Mouse (Mus musculus) thymus, postnatal 10 days (tissue): ENCODE data around the gene Usf3.

Source experiments
- DNase-seq, 2 experiments: peaks; one replicate each; pipeline ENCODE4 v3.0.0; 2021; ENCODE audit warnings: low spot score in 2 of 2

The Usf3 gene

DNA sequence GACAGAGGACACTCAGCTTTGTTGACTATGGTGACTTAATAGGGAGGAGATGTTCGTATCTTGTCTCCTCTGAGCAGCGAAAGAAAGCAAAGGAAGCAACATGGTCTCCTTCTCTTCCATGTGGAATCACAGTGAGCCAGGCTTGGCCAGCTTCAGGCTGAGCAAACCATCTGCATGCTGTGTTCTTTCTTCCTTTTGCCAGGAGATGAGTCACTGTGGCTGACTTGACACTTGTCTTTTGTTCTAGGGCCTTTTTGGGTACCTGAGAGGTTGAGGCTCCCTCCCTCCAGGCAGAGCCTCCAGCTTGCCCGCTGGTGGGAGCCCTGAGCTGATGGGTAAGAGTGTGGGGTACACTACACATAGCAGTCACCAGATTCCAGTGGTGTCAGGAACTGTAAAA, 64.8 kb downstream of the Usf3 start:
- no peak for DNase-seq

DNA sequence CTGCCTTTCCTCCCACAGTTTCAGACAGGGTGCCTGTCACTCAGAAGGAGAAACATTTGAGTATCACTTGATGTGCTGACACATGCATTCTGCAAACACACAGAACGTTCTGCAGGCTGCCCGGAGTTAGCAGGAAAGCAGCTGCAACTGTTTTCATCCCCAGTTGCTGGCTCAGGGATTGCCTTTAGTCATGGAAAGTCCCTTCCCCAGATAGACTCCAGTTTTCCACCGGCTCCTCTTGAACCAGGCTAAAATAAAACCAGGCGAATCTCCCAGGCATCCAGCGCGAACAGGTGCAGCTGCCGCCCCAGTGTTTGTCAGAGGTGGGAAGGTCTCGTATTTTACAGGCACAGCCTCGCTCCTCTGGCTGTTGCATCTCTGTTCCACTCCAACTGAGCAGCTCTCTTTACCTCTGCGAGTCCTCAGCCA, 65.8 kb downstream of the Usf3 start:
- no peak for DNase-seq

DNA sequence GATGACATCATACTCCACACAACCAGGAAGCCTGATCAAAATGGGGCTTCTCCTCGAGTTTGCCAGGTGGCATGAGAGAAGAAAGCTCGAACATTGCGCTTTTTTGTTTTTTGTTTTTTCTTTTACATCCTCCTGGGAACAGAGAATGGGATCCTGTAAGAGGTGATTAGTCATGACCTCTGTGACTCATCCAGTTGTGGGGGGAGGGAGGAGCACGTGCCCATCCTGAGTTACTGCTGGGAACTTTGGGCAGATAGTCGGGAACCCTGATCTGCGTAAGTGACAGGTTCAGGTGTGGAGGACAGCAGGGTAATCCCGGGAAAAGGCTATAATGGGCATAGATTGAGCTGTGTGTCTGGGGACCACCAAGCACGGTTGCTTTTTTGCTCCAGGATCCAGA, 67.4 kb downstream of the Usf3 start:
- DNase-seq: no peak

DNA sequence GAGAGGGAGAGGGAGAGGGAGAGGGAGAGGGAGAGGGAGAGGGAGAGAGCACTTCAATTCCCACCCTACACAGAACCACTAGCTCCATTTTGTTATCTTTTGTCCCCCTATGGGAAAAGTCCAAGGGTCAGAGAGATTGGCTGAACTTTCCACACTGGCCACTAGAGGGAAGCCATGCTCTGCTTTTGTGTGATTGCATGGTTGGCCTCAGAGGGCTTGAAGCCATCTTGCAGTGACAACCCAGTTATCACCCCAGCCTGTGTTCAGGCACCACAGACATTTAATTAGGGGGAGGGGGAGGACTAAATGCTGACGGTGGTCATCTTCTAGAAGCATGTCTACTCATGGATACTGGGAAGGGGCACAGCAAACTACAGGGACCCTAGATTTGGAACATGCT, 69.6 kb downstream of the Usf3 start:
- DNase-seq: peak; percentile 33 to 64

DNA sequence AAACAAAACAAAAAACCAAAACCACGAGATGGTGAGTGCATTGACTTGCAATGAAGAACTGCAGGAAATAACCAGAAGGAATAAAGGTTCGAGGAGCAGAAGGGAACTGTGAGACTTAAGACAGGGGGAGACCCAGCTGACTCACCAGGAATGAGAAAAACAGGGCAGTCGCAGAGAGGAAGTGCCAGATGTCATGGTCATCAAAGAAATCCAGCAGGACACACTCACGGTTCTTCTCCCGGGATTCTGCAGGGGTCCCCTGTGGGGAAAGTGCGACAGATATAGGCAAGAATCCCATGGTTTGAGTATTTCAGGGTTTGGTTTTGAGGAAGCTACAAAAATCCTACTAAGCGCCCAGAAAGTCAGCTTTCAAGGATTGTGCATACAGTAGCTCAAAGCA, 70.3 kb downstream of the Usf3 start:
- no peak for DNase-seq

DNA sequence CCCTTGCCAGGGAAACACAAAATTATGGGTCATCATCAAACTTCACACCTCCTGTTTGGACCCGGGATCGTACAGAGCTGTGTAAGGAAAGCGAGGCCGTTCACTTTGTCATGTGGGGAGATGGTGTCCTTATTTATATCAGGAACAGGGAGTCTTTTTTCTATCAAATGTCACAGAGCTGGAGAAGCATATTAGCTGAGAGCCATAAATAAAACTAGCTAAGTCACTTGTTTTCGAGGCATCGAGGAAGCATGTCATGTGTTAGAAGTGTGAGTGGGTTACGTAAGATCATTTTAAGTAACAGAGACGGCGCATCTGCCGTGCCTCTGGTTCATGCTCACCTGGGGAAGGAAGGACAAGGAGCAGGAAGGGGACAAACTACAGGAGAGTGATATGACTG, 76.9 kb downstream of the Usf3 start:
- no peak for DNase-seq

DNA sequence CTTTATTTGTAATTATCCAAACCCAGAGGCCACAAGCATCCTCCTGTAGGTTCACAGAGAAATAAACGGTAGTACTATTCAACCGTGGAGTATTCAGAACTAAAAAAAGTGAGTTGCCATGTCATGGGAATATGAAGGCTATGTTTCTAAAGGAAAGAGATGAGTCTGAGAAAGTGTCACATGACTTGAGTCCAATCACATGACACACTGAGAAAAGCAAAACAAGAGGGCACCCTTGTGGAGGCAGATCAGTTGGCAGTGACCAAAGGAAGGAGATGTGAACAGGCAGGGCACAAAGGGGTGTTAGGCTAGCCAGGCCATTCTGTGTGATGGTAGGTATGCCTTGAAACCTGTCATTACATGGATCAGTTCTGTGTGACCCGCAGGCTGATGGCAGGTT, 79.7 kb downstream of the Usf3 start:
- no peak for DNase-seq

DNA sequence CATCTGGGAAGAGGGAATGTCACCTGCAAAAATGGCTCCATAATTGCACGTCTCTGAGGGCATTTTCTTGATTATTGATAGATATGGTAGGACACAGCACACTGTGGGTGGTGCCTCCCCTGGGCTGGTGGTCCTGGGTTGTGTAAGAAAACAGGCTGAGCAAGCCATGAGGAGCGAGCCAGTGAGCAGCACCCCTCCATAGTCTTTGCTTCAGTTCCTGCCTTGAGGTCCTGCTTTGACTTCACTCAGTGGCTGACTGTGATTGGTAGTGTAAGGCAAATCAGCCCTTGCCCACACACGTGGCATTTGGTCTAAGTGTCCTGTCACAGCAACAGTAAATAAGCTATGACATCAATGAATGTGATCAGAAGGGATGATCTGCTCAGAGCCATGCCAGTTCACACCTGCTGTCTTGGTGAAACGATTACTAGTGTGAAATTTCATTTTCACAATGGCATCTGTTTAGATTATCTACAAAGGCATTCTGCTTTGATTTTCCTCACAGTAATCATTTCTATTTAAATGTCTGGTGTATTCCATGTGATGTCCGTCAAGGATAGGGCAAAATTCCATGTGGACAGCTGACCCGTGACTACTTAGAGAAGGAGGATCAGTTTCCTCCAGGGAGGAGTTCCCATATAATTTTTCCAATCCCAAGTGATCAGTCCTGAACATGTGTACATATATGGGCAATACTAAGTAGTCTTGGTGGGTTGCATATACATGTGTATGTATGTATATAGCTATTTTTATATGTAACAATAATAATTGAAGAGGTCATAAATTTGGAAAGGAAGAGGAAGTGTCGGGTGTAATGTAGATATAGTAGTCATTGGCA, 81.0 kb downstream of the Usf3 start:
- no peak for DNase-seq

DNA sequence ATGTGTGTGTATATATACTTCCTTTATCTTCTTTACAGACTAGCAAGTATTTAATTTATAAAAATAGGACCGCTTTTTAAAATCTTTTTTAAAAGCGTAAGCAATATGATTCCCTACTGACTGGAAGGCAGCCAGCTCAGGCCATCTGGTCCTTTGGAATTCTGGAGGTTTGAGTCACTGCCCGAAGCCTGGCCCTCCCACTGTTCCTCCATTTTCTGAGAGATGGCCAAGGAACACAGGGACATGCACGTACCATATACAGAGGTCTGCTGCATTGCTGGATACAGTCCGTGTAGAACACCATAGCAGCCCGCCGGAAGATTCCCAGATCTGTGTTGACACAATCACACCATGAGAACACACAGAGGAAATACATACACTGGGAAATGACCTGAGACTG, 81.7 kb downstream of the Usf3 start:
- no peak for DNase-seq

DNA sequence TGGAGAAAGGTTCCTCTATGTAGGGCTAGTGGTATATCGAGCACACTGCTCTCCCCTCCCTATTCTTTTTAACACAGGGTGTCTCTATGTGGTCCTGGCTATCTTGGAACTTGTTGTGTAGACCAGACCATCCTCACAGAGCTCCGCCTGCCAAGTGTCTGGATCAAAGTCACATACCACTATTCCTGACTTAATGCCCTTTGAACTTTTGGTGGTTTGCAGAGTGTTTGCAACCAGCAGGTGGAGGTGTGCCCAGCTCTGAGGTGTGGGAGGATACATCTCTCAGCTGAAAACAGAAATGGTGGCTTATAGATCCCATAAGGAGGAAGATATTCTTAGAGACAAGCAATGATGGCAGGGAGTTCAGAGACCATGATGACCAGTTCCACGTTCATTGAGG, 84.4 kb downstream of the Usf3 start:
- no peak for DNase-seq

DNA sequence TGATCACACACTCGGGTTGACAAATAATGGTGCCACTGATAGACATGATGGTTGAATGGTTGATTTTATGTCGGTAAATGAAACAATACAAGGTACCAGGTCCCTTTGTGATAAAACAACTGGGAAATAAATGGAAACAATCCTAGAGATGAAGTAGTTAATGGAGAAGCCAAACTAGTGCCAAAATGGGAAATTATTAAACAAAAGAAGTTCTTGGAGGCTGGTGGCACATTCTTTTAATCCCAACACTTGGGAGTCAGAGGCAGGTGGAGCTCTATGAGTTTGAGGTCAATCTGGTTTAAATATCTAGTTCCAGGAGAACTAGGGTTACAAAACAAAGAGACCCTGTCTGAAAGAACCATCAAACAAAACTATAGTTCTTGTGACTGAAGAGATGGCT, 91.9 kb downstream of the Usf3 start:
- no peak for DNase-seq

DNA sequence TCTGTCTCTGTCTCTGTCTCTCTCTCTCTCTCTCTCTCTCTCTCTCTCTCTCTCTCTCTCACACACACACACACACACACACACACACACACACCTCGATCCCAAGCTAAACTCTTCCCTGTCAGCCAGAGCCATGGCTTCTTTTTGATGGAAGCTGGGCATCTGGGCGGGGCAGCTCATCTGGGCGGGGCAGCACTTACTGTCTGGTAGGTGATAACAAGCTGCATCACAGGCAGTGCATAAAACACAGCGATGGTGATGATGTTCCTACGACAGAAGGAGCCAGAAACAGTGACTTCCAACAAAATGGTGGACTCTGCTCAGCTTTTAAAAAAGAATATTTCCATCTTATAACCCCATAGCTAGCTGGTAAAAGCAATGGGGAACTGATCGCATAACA, 92.5 kb downstream of the Usf3 start:
- no peak for DNase-seq

DNA sequence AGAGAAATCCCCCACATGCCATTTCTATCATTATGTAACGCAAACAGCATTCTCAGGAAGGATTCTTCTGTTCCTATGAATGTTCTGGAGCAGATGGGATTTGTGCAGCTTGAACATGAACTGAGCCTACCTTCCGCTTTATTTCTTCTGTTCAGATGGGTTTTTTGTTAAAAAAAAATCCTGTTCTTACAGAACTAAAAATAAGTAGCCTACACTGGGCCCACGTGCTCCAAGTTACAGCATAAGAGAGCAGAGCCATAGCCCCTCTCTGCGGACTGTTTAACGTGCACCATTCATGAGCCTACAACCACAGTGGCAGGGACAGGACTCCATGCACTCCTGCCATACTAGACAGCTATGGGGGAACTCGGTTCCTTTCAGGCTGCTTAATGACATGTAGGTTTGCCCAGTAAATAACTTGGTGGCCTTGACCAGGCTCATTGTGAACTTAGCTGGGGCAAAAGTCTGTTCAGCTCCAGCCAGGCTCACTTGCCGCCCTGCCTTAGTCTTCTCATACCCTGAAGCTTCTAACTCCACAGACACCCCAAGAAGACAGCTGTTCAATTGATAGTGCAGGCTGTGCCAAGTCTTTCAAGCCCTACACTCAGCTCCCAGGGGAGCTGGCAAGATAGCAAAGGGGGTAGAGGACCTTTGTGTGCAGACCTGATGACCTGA, 95.6 kb downstream of the Usf3 start:
- no peak for DNase-seq

DNA sequence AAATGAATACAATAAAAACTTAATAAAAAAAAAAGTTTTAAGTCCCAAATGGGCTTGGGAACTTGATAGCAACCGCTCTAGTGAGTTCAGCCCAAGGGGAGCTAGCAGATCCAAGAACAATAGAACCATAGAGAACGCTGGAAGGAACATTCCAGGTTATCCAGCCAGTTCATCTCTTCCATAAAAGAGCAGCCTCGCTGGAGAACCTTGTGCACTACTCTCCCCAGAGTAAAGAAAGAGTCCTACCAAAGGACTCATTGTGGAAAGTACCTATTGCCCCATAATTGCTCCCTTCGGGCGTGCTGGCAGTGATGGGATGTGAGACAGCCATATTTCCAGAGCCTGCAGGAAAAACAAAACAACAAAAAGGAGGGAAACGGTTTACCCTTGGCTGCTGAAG, 96.5 kb downstream of the Usf3 start:
- no peak for DNase-seq

DNA sequence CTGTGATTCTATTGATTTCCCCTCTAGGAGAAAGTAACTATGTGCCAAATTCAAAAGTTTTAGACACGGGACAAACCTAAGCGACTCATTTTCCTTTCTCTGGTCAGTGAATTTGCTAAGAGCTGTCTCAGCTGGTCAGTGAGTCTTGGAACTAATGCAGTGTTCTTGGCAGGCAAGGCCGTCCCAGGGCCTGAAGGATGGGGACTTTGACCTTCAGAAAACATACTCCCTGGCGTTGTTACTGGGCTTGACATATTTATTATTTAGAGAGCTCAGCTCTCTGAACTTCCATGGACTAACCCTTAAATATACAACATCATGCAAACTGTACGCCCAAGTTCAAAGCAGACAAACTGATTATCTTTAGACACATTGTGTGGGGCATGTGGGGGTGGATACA, 97.6 kb downstream of the Usf3 start:
- no peak for DNase-seq

DNA sequence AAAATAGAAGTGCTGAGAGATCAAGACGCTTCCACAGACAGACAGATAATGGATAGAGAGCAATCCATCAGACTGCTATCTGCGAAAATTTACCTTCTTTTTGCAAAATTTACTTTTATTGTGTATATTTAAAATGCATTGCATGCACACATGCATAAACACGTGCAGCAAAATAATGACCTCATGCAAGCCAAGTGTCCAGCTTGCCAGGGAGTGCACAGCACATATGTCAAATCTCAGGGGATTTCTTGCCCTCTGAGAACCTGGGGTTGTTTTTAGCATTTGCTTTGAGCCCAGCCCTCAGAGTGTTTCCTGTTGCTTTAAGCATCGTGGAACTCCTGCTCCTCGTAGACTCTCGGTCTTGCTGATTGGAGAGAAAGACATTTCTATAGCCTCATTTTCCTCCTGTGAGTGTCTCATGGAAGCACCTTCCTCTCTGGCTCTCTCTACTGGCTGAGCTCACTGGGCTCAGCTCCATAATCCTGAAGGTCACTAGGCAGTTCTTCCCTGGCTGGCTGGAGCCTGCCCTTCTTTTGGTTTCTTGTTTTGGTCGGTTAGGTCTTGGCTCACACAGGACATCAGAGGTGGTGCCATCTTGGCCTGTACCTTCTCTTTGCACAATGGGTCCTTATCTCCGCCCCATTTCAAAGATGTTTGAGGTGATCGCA, 98.5 kb downstream of the Usf3 start:
- no peak for DNase-seq
